Mouse (Mus musculus) ES-Bruce4 (cell line): ENCODE data around the gene Stoml3. TPM values are rescaled to one million over a fixed set of nuclear protein-coding genes. Genes with fewer than 3 reads are reported as not detected.

Experiments used
- H3K27ac ChIP-seq: 2 replicates; pipeline ENCODE4 v1.5.1; 2012; ENCODE audit warnings: low read length, inconsistent platforms; ENCODE audit not compliant: insufficient read depth
- H3K27me3 ChIP-seq: 2 replicates; pipeline ENCODE4 v1.6.1; 2012; ENCODE audit warnings: mild to moderate bottlenecking, low read length, inconsistent platforms; ENCODE audit not compliant: control insufficient read depth, poor library complexity, insufficient read depth, severe bottlenecking
- H3K36me3 ChIP-seq: 2 replicates; pipeline ENCODE4 v1.6.1; 2012; ENCODE audit warnings: inconsistent platforms, mild to moderate bottlenecking, low read length, moderate library complexity; ENCODE audit not compliant: control insufficient read depth, poor library complexity, insufficient read depth, severe bottlenecking
- H3K4me1 ChIP-seq: one replicate; pipeline ENCODE4 v1.8.1; 2011; ENCODE audit warnings: low read length; ENCODE audit not compliant: control insufficient read depth, insufficient read depth
- H3K4me3 ChIP-seq: 2 replicates; pipeline ENCODE4 v1.5.1; 2011; ENCODE audit warnings: low read depth, mild to moderate bottlenecking, low read length
- H3K9ac ChIP-seq: 2 replicates; pipeline ENCODE4 v1.6.1; 2012; ENCODE audit warnings: low read depth, mild to moderate bottlenecking, inconsistent platforms; ENCODE audit not compliant: poor library complexity, severe bottlenecking
- H3K9me3 ChIP-seq: replicated peaks from 2 replicates; pipeline ENCODE4 v1.6.1; 2012; ENCODE audit warnings: mild to moderate bottlenecking, low read length, inconsistent platforms; ENCODE audit not compliant: control insufficient read depth, poor library complexity, insufficient read depth, severe bottlenecking
- CTCF ChIP-seq: IDR thresholded peaks from one replicate; pipeline ENCODE4 v1.8.1; 2011; ENCODE audit warnings: low read depth, low read length
- EP300 ChIP-seq: IDR thresholded peaks from 2 replicates; pipeline ENCODE4 v1.6.1; 2011; ENCODE audit warnings: low read depth, low read length; ENCODE audit not compliant: insufficient read depth
- POLR2A ChIP-seq: IDR thresholded peaks from one replicate; pipeline ENCODE4 v1.8.1; 2011; ENCODE audit warnings: low read length; ENCODE audit not compliant: insufficient read depth
- polyA plus RNA-seq: library from polyadenylated mRNA; stranded (reverse); fragments of >200 nt; gene quantifications from 2 replicates; pipeline ENCODE4 v1.2.4, GENCODE M21; 2011; ENCODE audit warnings: low read depth; ENCODE audit not compliant: missing spikeins, insufficient read depth, insufficient read length

Stoml3 gene
- polyA plus RNA-seq, 1 experiment: not detected

GRCm38 (mm10) chr3:53502428-53502827 is 14.0 kb downstream of the Stoml3 start:
- H3K27me3 ChIP-seq: no peaks in the 10 kb centered on the region
- H3K9ac ChIP-seq: no peak overlapping the region
- no peak overlapping the region for H3K27ac ChIP-seq
- peak; percentile 8 for TF ChIP-seq CTCF
- TF ChIP-seq EP300: no peak
- TF ChIP-seq POLR2A: no peak
- H3K4me3 ChIP-seq: no peak overlapping the region
- no peaks in the 10 kb centered on the region for H3K36me3 ChIP-seq
- no peaks in the 10 kb centered on the region for H3K4me1 ChIP-seq
- H3K9me3 ChIP-seq: no peaks in the 10 kb centered on the region

DNA sequence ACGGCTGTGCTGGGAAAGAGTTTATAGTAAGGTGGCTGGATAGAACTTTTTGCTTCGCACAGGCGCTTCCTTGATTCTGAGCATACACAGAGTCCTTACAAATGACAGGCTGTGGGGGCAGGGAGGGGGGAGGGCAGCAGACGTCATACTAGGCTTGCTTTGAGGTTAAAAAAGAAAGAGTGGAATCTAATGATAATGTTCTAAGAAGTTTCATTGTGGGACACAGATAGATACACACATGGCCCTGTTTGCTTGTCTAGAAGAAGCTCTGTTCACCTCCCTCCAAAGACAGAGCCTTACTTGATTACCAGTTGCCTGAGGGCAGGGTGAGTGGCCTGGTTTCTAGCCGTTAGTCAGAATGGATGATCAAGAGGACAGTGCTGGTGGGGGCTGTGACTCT is 24.6 kb downstream of the Stoml3 start:
- Histone ChIP-seq H3K4me1 (no peaks in the 10 kb centered on the region), H3K27ac (no peak overlapping the region), H3K36me3 (no peaks in the 10 kb centered on the region), H3K4me3 (no peak overlapping the region), H3K9ac (no peak overlapping the region), H3K27me3 (no peaks in the 10 kb centered on the region), H3K9me3 (no peaks in the 10 kb centered on the region)
- TF ChIP-seq EP300 (no peak), POLR2A (no peak), CTCF (no peak)

DNA sequence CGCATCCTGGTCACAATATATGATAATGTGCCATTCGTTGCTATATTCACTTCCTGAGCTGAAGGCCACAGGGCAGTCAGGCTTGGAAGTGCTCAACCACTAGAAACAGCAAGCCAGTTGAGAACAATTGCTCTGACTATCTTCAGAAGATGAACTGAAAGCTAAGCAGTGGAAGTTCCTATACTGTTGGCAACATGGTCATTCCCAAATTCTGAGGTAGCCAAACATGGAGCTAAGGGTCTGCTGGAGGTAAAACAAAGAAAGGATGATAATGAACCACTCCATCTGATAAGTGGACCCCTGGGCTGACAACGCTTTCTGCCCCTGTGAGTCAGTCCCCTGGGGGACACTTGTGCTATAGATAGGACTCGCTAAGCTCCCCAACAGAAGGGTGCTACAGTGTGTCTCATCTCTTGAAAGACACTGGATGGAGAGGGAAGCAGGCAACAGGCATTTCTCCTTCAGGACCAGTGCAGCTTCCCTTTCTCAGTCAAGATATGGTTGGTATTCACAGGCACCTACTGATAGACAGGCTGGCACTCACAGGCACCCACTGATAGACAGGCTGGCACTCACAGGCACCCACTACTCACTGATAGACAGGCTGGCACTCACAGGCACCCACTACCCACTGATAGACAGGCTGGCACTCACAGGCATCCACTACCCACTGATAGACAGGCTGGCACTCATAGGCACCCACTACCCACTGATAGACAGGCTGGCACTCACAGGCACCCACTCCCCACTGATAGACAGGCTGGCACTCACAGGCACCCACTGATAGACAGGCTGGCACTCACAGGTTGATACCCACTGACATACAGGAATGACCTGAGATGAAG is 26.0 kb downstream of the Stoml3 start:
- no peak overlapping the region for H3K27ac ChIP-seq
- no peaks in the 10 kb centered on the region for H3K27me3 ChIP-seq
- H3K36me3 ChIP-seq: no peaks in the 10 kb centered on the region
- no peaks in the 10 kb centered on the region for H3K9me3 ChIP-seq
- no peaks in the 10 kb centered on the region for H3K4me1 ChIP-seq
- no peak overlapping the region for H3K4me3 ChIP-seq
- no peak overlapping the region for H3K9ac ChIP-seq
- TF ChIP-seq EP300: no peak
- no peak for TF ChIP-seq CTCF
- TF ChIP-seq POLR2A: no peak

- Histone ChIP-seq H3K4me1 (no peaks in the 10 kb centered on the region), H3K9ac (no peak overlapping the region), H3K36me3 (no peaks in the 10 kb centered on the region), H3K27ac (no peak overlapping the region), H3K27me3 (no peaks in the 10 kb centered on the region), H3K9me3 (no peaks in the 10 kb centered on the region), H3K4me3 (no peak overlapping the region)
- TF ChIP-seq POLR2A (no peak), CTCF (no peak), EP300 (no peak)
These were observed 34.3 kb downstream of the Stoml3 start for GRCm38 (mm10) chr3:53522794-53523193.

- H3K27ac ChIP-seq: no peak overlapping the region
- peak overlapping the region; percentile 27 for H3K4me3 ChIP-seq
- no peaks in the 10 kb centered on the region for H3K27me3 ChIP-seq
- H3K9me3 ChIP-seq: no peaks in the 10 kb centered on the region
- H3K4me1 ChIP-seq: no peaks in the 10 kb centered on the region
- H3K36me3 ChIP-seq: no peaks in the 10 kb centered on the region
- TF ChIP-seq POLR2A (no peak), CTCF (peak; percentile 83)
- H3K9ac ChIP-seq: no peak overlapping the region
These were observed 37.3 kb downstream of the Stoml3 start for GRCm38 (mm10) chr3:53525737-53526136.

GRCm38 (mm10) chr3:53530305-53530704 is 41.9 kb downstream of the Stoml3 start:
- no peaks in the 10 kb centered on the region for H3K36me3 ChIP-seq
- H3K27ac ChIP-seq: no peak overlapping the region
- H3K4me1 ChIP-seq: no peaks in the 10 kb centered on the region
- no peaks in the 10 kb centered on the region for H3K27me3 ChIP-seq
- no peak overlapping the region for H3K9ac ChIP-seq
- no peak overlapping the region for H3K4me3 ChIP-seq
- TF ChIP-seq POLR2A (no peak), CTCF (no peak), EP300 (no peak)
- H3K9me3 ChIP-seq: no peaks in the 10 kb centered on the region
